Mouse (Mus musculus) layer of hippocampus, adult 9-10 months (tissue): ENCODE results near the gene Sass6.
"Not testable (repeated sequence)": the region's sequence is repeated elsewhere in the genome, so short reads cannot be mapped to it uniquely, and the experiment has no call there.

Experiments used
- DNase-seq: peaks from one replicate; pipeline ENCODE4 v3.0.0; 2022; ENCODE audit warnings: low spot score

Gene Sass6

GRCm38 (mm10) chr3:116664281-116664680 is 69.5 kb downstream of the Sass6 start:
- not testable (repeated sequence) for DNase-seq
